Comparison of ENCODE assay signal across 10 mouse cellular contexts in genomic region chr1:180956973-180957381, GRCm38 (mm10). TPM values are rescaled to one million over a fixed set of nuclear protein-coding genes. Genes with fewer than 3 reads are reported as not detected.
DNase-seq lines count a peak whose midpoint lies in the region; ATAC-seq and TF ChIP-seq lines count a peak whose summit lies in the region.
"Had no signal": no experiment of that assay in that cellular context is flagged by ENCODE, and none has a peak within 500 bp of the region (broad histone marks: within the 10 kb centered on the region; RNA-seq: fewer than 3 reads in every experiment).

No protein-coding gene starts in this region.

- H3K4me1 ChIP-seq in embryonic facial prominence, embryonic 14.5 days (ENCODE audit: control insufficient read depth, insufficient read depth, low read length): no peaks in the 10 kb centered on the region
- peaks cover 16% of the 10 kb centered on the region for H3K4me1 ChIP-seq in embryonic facial prominence, embryonic 10.5 days
- no peaks in the 10 kb centered on the region for H3K4me1 ChIP-seq in heart, embryonic 13.5 days
- H3K4me1 ChIP-seq in hindbrain, embryonic 14.5 days (replicated peaks; ENCODE audit: control insufficient read depth, insufficient read depth, low read length): no peaks in the 10 kb centered on the region
- no peaks in the 10 kb centered on the region for H3K4me1 ChIP-seq in forebrain, postnatal 0 days (ENCODE audit: insufficient read depth)
- H3K4me1 ChIP-seq: neural tube, embryonic 13.5 days had no signal

- H3K9me3 ChIP-seq in embryonic facial prominence, embryonic 14.5 days (ENCODE audit: control insufficient read depth, low read length): no peaks in the 10 kb centered on the region
- no peaks in the 10 kb centered on the region for H3K9me3 ChIP-seq in embryonic facial prominence, embryonic 10.5 days
- H3K9me3 ChIP-seq in heart, embryonic 13.5 days: no peaks in the 10 kb centered on the region
- no peaks in the 10 kb centered on the region for H3K9me3 ChIP-seq in hindbrain, embryonic 14.5 days (ENCODE audit: control insufficient read depth, low read length)
- no peaks in the 10 kb centered on the region for H3K9me3 ChIP-seq in forebrain, postnatal 0 days (ENCODE audit: low read length)
- H3K9me3 ChIP-seq: neural tube, embryonic 13.5 days had no signal

- H3K27ac ChIP-seq in embryonic facial prominence, embryonic 14.5 days (replicated peaks; ENCODE audit: low read depth, low read length): no peak overlapping the region
- H3K27ac ChIP-seq in embryonic facial prominence, embryonic 10.5 days (replicated peaks): no peak overlapping the region
- no peak overlapping the region for H3K27ac ChIP-seq in heart, embryonic 13.5 days (replicated peaks)
- H3K27ac ChIP-seq in hindbrain, embryonic 14.5 days: no peak overlapping the region
- no peak overlapping the region for H3K27ac ChIP-seq in forebrain, postnatal 0 days (ENCODE audit: low read depth, low read length)
- H3K27ac ChIP-seq: neural tube, embryonic 13.5 days had no signal

- peak; percentile 26 for DNase-seq in embryonic facial prominence, embryonic 14.5 days (ENCODE audit: low spot score)
- DNase-seq in embryonic facial prominence, embryonic 10.5 days (ENCODE audit: low spot score): no peak
- DNase-seq in kidney, postnatal 10 days: peak; percentile 76
- peak; percentile 63 for DNase-seq in lung, postnatal 14 days
- no peak for DNase-seq in hindbrain, embryonic 14.5 days (ENCODE audit: low spot score)
- DNase-seq in forebrain, postnatal 0 days: no peak
- DNase-seq in thymus, postnatal 0 days (ENCODE audit: low spot score): no peak
- DNase-seq: layer of hippocampus, postnatal 36 days had no signal

- 85% methylated on average over 8 of the region's 8 CpGs for WGBS in embryonic facial prominence, embryonic 14.5 days
- 82% methylated on average over 8 of the region's 8 CpGs for WGBS in embryonic facial prominence, embryonic 10.5 days
- WGBS in heart, embryonic 13.5 days: 62% methylated on average over 8 of the region's 8 CpGs
- WGBS in hindbrain, embryonic 14.5 days: 88% methylated on average over 8 of the region's 8 CpGs
- WGBS in forebrain, postnatal 0 days: 88% methylated on average over 8 of the region's 8 CpGs

- H3K4me2 ChIP-seq in embryonic facial prominence, embryonic 14.5 days (ENCODE audit: low read depth, low read length): no peak overlapping the region
- no peak overlapping the region for H3K4me2 ChIP-seq in heart, embryonic 13.5 days
- H3K4me2 ChIP-seq in hindbrain, embryonic 14.5 days (replicated peaks): no peak overlapping the region
- no peak overlapping the region for H3K4me2 ChIP-seq in forebrain, postnatal 0 days (ENCODE audit: low read depth)
- H3K4me2 ChIP-seq: neural tube, embryonic 13.5 days had no signal

- H3K36me3 ChIP-seq in embryonic facial prominence, embryonic 14.5 days (ENCODE audit: control insufficient read depth, insufficient read depth, low read length): peaks cover 45% of the 10 kb centered on the region
- no peaks in the 10 kb centered on the region for H3K36me3 ChIP-seq in embryonic facial prominence, embryonic 10.5 days (replicated peaks)
- H3K36me3 ChIP-seq in heart, embryonic 13.5 days: peaks cover 90% of the 10 kb centered on the region
- H3K36me3 ChIP-seq in hindbrain, embryonic 14.5 days (replicated peaks; ENCODE audit: control insufficient read depth, insufficient read depth): no peaks in the 10 kb centered on the region
- no peaks in the 10 kb centered on the region for H3K36me3 ChIP-seq in forebrain, postnatal 0 days (ENCODE audit: insufficient read depth)
- H3K36me3 ChIP-seq: neural tube, embryonic 13.5 days had no signal

- no peak for TF ChIP-seq CTCF in forebrain, postnatal 0 days (IDR thresholded peaks at IDR 0.05; ENCODE audit: low read depth)

- no peak overlapping the region for H3K4me3 ChIP-seq in embryonic facial prominence, embryonic 14.5 days (ENCODE audit: low read depth, low read length)
- H3K4me3 ChIP-seq in embryonic facial prominence, embryonic 10.5 days: no peak overlapping the region
- H3K4me3 ChIP-seq in heart, embryonic 13.5 days: no peak overlapping the region
- no peak overlapping the region for H3K4me3 ChIP-seq in hindbrain, embryonic 14.5 days (replicated peaks; ENCODE audit: low read length)
- no peak overlapping the region for H3K4me3 ChIP-seq in forebrain, postnatal 0 days (ENCODE audit: low read depth, low read length)
- H3K4me3 ChIP-seq: neural tube, embryonic 13.5 days had no signal

- no peak overlapping the region for H3K9ac ChIP-seq in embryonic facial prominence, embryonic 14.5 days (ENCODE audit: low read depth, low read length)
- no peak overlapping the region for H3K9ac ChIP-seq in heart, embryonic 13.5 days
- H3K9ac ChIP-seq in hindbrain, embryonic 14.5 days: no peak overlapping the region
- H3K9ac ChIP-seq in forebrain, postnatal 0 days: no peak overlapping the region
- H3K9ac ChIP-seq: neural tube, embryonic 13.5 days had no signal

- no peak for ATAC-seq in embryonic facial prominence, embryonic 14.5 days (ENCODE audit: low read depth)
- ATAC-seq in heart, embryonic 13.5 days (ENCODE audit: extremely low read depth, insufficient number of reproducible peaks, low FRiP score, low TSS enrichment): peak; percentile 68
- no peak for ATAC-seq in hindbrain, embryonic 14.5 days (ENCODE audit: low FRiP score)
- no peak for ATAC-seq in forebrain, postnatal 0 days

- H3K27me3 ChIP-seq in embryonic facial prominence, embryonic 14.5 days (replicated peaks; ENCODE audit: control insufficient read depth, insufficient read depth, low read length): no peaks in the 10 kb centered on the region
- H3K27me3 ChIP-seq in embryonic facial prominence, embryonic 10.5 days (replicated peaks; ENCODE audit: low read depth, poor library complexity, severe bottlenecking): no peaks in the 10 kb centered on the region
- no peaks in the 10 kb centered on the region for H3K27me3 ChIP-seq in heart, embryonic 13.5 days (replicated peaks)
- no peaks in the 10 kb centered on the region for H3K27me3 ChIP-seq in hindbrain, embryonic 14.5 days (ENCODE audit: control insufficient read depth, insufficient read depth, low read length)
- H3K27me3 ChIP-seq in forebrain, postnatal 0 days (ENCODE audit: insufficient read depth, low read length): no peaks in the 10 kb centered on the region
- H3K27me3 ChIP-seq: neural tube, embryonic 13.5 days had no signal

RNA-seq across cellular contexts. Expression of gene Tmem63a, which starts 14.8 kb away (rescaled TPM):
- polyA plus RNA-seq in embryonic facial prominence, embryonic 14.5 days (2014; fragmentation: Nextera tagmentation; extraction: Ambion mirVana): 12.5 and 13.2 TPM in 2 replicates
- 2.4 and 4.3 TPM in 2 replicates for polyA plus RNA-seq in embryonic facial prominence, embryonic 10.5 days (2016; fragmentation: Nextera tagmentation; extraction: Ambion mirVana)
- polyA plus RNA-seq in heart, embryonic 13.5 days (2015; fragmentation: Nextera tagmentation; extraction: Ambion mirVana): 7.7 and 8.6 TPM in 2 replicates
- polyA plus RNA-seq in hindbrain, embryonic 14.5 days (2014; fragmentation: Nextera tagmentation; extraction: Ambion mirVana): 1.5 and 1.6 TPM in 2 replicates
- total RNA-seq in forebrain, postnatal 0 days (2014; rRNA removed): 1.3 and 3.2 TPM in 2 replicates
- 1.8 and 2.1 TPM in 2 replicates for polyA plus RNA-seq in forebrain, postnatal 0 days (2015; fragmentation: Nextera tagmentation; extraction: Ambion mirVana)
- 13.8 and 14.4 TPM in 2 replicates for polyA plus RNA-seq in thymus, postnatal 0 days (2015; fragmentation: Nextera tagmentation; extraction: Ambion mirVana)

RNA-seq across cellular contexts. Expression of gene Lefty1, which starts 22.2 kb away (rescaled TPM):
- 2.9 and 3.2 TPM in 2 replicates for polyA plus RNA-seq in embryonic facial prominence, embryonic 14.5 days (2014; fragmentation: Nextera tagmentation; extraction: Ambion mirVana)
- 0.11 and 0.39 TPM in 2 replicates for polyA plus RNA-seq in embryonic facial prominence, embryonic 10.5 days (2016; fragmentation: Nextera tagmentation; extraction: Ambion mirVana)
- polyA plus RNA-seq in heart, embryonic 13.5 days (2015; fragmentation: Nextera tagmentation; extraction: Ambion mirVana): 1.2 and 1.4 TPM in 2 replicates
- polyA plus RNA-seq in hindbrain, embryonic 14.5 days (2014; fragmentation: Nextera tagmentation; extraction: Ambion mirVana): 0.20 and 0.41 TPM in 2 replicates
- total RNA-seq in forebrain, postnatal 0 days (2014; rRNA removed): not detected in 2 replicates
- polyA plus RNA-seq in forebrain, postnatal 0 days (2015; fragmentation: Nextera tagmentation; extraction: Ambion mirVana): 0.33 and 0.35 TPM in 2 replicates
- 1.7 and 2.9 TPM in 2 replicates for polyA plus RNA-seq in thymus, postnatal 0 days (2015; fragmentation: Nextera tagmentation; extraction: Ambion mirVana)

RNA-seq across cellular contexts. Expression of gene Pycr2, which starts 52.9 kb away (rescaled TPM):
- 77.6 and 92.2 TPM in 2 replicates for polyA plus RNA-seq in embryonic facial prominence, embryonic 14.5 days (2014; fragmentation: Nextera tagmentation; extraction: Ambion mirVana)
- polyA plus RNA-seq in embryonic facial prominence, embryonic 10.5 days (2016; fragmentation: Nextera tagmentation; extraction: Ambion mirVana): 141 and 149 TPM in 2 replicates
- polyA plus RNA-seq in heart, embryonic 13.5 days (2015; fragmentation: Nextera tagmentation; extraction: Ambion mirVana): 56.2 and 56.5 TPM in 2 replicates
- 63.0 and 68.0 TPM in 2 replicates for polyA plus RNA-seq in hindbrain, embryonic 14.5 days (2014; fragmentation: Nextera tagmentation; extraction: Ambion mirVana)
- total RNA-seq in forebrain, postnatal 0 days (2014; rRNA removed): 64.2 and 81.2 TPM in 2 replicates
- polyA plus RNA-seq in forebrain, postnatal 0 days (2015; fragmentation: Nextera tagmentation; extraction: Ambion mirVana): 68.4 and 70.5 TPM in 2 replicates
- polyA plus RNA-seq in thymus, postnatal 0 days (2015; fragmentation: Nextera tagmentation; extraction: Ambion mirVana): 142 and 147 TPM in 2 replicates

Comparison
In these comparisons a context has a peak if more than half of its experiments do, and no peak if none do; other contexts are left out.
1. DNase-seq: peak in embryonic facial prominence, embryonic 14.5 days (single experiment), kidney, postnatal 10 days (single experiment) and lung, postnatal 14 days (single experiment); none in embryonic facial prominence, embryonic 10.5 days (single experiment), hindbrain, embryonic 14.5 days (single experiment), forebrain, postnatal 0 days (single experiment) and thymus, postnatal 0 days (single experiment).